Mouse (Mus musculus) kidney, adult 2 months (tissue): ENCODE results near the gene Fndc9.

ENCODE experiments used
- CTCF ChIP-seq: fragments of 200-500 bp; conservative IDR thresholded peaks from 2 replicates; pipeline ENCODE4 v1.5.1; 2011; ENCODE audit warnings: low read depth, mild to moderate bottlenecking, control low read depth, low read length, moderate library complexity, mixed read lengths; ENCODE audit not compliant: insufficient read depth, insufficient read length
- POLR2A ChIP-seq: fragments of 200-500 bp; IDR thresholded peaks from one replicate; pipeline ENCODE4 v1.6.1; 2011; ENCODE audit warnings: low read depth, low read length, control low read depth

GRCm38 (mm10) chr11:46218584-46218983, 16.7 kb upstream of the Fndc9 start:
- no peak for TF ChIP-seq CTCF
- TF ChIP-seq POLR2A, result no peak
